ENCODE assay signal across 14 mouse cellular contexts in the genomic region with DNA sequence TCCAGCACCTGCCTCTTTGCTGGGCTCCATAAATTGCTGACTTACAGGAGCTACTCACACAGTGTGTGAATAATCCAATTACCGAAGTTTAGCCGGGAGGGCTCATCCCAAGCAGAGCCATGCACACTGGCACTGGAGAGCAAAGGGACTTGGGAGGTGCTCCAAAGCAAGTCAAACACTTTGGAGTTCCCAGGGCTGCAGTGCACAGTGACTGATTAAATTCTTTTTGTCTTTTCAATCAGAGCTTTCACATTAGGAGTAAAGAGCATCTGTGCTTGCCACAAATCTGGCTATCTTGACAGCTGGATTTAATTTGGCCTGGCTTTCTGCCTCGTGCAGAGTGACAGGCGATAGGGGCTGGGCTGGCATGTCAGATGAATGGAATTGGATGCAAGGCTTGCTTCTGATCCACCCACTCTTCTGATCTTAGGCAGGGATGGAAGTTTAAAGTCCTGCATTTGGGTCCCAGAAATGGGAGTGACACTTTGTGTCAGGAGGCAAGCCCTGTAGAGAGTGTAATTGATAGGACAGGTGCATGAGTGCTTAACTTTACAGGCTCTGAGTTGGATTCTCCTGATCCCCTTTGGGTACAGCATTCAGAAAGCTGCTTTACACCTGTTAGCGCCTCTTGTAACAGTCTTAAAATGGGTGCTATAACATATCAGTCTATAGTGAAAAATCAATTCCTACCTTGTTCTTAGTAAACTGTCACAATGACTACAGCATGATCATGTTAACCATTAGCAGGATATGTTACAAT.
DNase-seq lines count a peak whose midpoint lies in the region; ATAC-seq lines count a peak whose summit lies in the region.
"Had no signal": no experiment of that assay in that cellular context is flagged by ENCODE, and none has a peak within 500 bp of the region (broad histone marks: within the 10 kb centered on the region; RNA-seq: fewer than 3 reads in every experiment).

No protein-coding gene starts in this region.

- H3K4me2 ChIP-seq in hindbrain, embryonic 12.5 days (replicated peaks): no peak overlapping the region
- H3K4me2 ChIP-seq in embryonic facial prominence, embryonic 13.5 days: peak overlapping the region; percentile 16
- no peak overlapping the region for H3K4me2 ChIP-seq in limb, embryonic 11.5 days (ENCODE audit: low read depth, severe bottlenecking)
- H3K4me2 ChIP-seq in neural tube, embryonic 13.5 days: no peak overlapping the region
- H3K4me2 ChIP-seq: embryonic facial prominence, embryonic 15.5 days; heart, embryonic 13.5 days; stomach, embryonic 15.5 days had no signal

- DNase-seq in hindbrain, embryonic 10.5 days (ENCODE audit: low spot score): peak; percentile 15
- peak; percentile 30 for DNase-seq in limb, embryonic 11.5 days (ENCODE audit: low spot score)
- DNase-seq in heart, postnatal 25 days (ENCODE audit: low spot score): no peak
- no peak for DNase-seq in urinary bladder, postnatal 10 days (ENCODE audit: low spot score)
- DNase-seq: kidney, postnatal 14 days had no signal

- 0 out of 2 replicates have a peak, but pooled peaks cover 5% of the 10 kb centered on the region for H3K4me1 ChIP-seq in hindbrain, embryonic 10.5 days (replicated peaks)
- H3K4me1 ChIP-seq in hindbrain, embryonic 12.5 days: no peaks in the 10 kb centered on the region
- H3K4me1 ChIP-seq in embryonic facial prominence, embryonic 13.5 days: peaks cover 7% of the 10 kb centered on the region
- no peaks in the 10 kb centered on the region for H3K4me1 ChIP-seq in limb, embryonic 11.5 days (ENCODE audit: control insufficient read depth, insufficient read depth, low read length)
- peaks cover 6% of the 10 kb centered on the region; the same call in 1 of the 2 replicates for H3K4me1 ChIP-seq in neural tube, embryonic 13.5 days (replicated peaks)
- H3K4me1 ChIP-seq: embryonic facial prominence, embryonic 15.5 days; heart, embryonic 13.5 days; stomach, embryonic 15.5 days had no signal

- H3K27me3 ChIP-seq in hindbrain, embryonic 10.5 days (ENCODE audit: insufficient read depth, poor library complexity, severe bottlenecking): no peaks in the 10 kb centered on the region
- no peaks in the 10 kb centered on the region for H3K27me3 ChIP-seq in hindbrain, embryonic 12.5 days
- no peaks in the 10 kb centered on the region for H3K27me3 ChIP-seq in embryonic facial prominence, embryonic 13.5 days
- no peaks in the 10 kb centered on the region for H3K27me3 ChIP-seq in limb, embryonic 11.5 days (ENCODE audit: control insufficient read depth, insufficient read depth, low read length)
- no peaks in the 10 kb centered on the region for H3K27me3 ChIP-seq in neural tube, embryonic 13.5 days
- H3K27me3 ChIP-seq: embryonic facial prominence, embryonic 15.5 days; heart, embryonic 13.5 days; Patski; stomach, embryonic 15.5 days had no signal

- H3K9ac ChIP-seq in hindbrain, embryonic 12.5 days: no peak overlapping the region
- H3K9ac ChIP-seq in embryonic facial prominence, embryonic 13.5 days: no peak overlapping the region
- no peak overlapping the region for H3K9ac ChIP-seq in limb, embryonic 11.5 days (ENCODE audit: low read length)
- H3K9ac ChIP-seq in neural tube, embryonic 13.5 days: no peak overlapping the region
- H3K9ac ChIP-seq: embryonic facial prominence, embryonic 15.5 days; heart, embryonic 13.5 days; stomach, embryonic 15.5 days had no signal

- 53% methylated on average over 5 of the region's 5 CpGs for WGBS in hindbrain, embryonic 10.5 days
- WGBS in hindbrain, embryonic 12.5 days: 49% methylated on average over 5 of the region's 5 CpGs
- WGBS in embryonic facial prominence, embryonic 13.5 days: 26% methylated on average over 5 of the region's 5 CpGs
- WGBS in limb, embryonic 11.5 days: 35% methylated on average over 5 of the region's 5 CpGs
- 50% methylated on average over 5 of the region's 5 CpGs for WGBS in neural tube, embryonic 13.5 days

- H3K36me3 ChIP-seq in hindbrain, embryonic 10.5 days: no peaks in the 10 kb centered on the region
- no peaks in the 10 kb centered on the region for H3K36me3 ChIP-seq in hindbrain, embryonic 12.5 days
- no peaks in the 10 kb centered on the region for H3K36me3 ChIP-seq in embryonic facial prominence, embryonic 13.5 days
- H3K36me3 ChIP-seq in limb, embryonic 11.5 days (ENCODE audit: control insufficient read depth, insufficient read depth, low read length): no peaks in the 10 kb centered on the region
- no peaks in the 10 kb centered on the region for H3K36me3 ChIP-seq in neural tube, embryonic 13.5 days
- H3K36me3 ChIP-seq: embryonic facial prominence, embryonic 15.5 days; heart, embryonic 13.5 days; stomach, embryonic 15.5 days had no signal

- no peak overlapping the region for H3K4me3 ChIP-seq in hindbrain, embryonic 10.5 days
- H3K4me3 ChIP-seq in hindbrain, embryonic 12.5 days: no peak overlapping the region
- no peak overlapping the region for H3K4me3 ChIP-seq in embryonic facial prominence, embryonic 13.5 days
- no peak overlapping the region for H3K4me3 ChIP-seq in limb, embryonic 11.5 days (ENCODE audit: low read depth, low read length)
- H3K4me3 ChIP-seq in neural tube, embryonic 13.5 days: no peak overlapping the region
- H3K4me3 ChIP-seq: embryonic facial prominence, embryonic 15.5 days; heart, embryonic 13.5 days; stomach, embryonic 15.5 days had no signal

- H3K27ac ChIP-seq in hindbrain, embryonic 10.5 days: no peak overlapping the region
- H3K27ac ChIP-seq in hindbrain, embryonic 12.5 days: no peak overlapping the region
- H3K27ac ChIP-seq in embryonic facial prominence, embryonic 13.5 days: no peak overlapping the region
- no peak overlapping the region for H3K27ac ChIP-seq in limb, embryonic 11.5 days (replicated peaks; ENCODE audit: low read depth, low read length)
- H3K27ac ChIP-seq in neural tube, embryonic 13.5 days (replicated peaks): no peak overlapping the region
- H3K27ac ChIP-seq: embryonic facial prominence, embryonic 15.5 days; heart, embryonic 13.5 days; stomach, embryonic 15.5 days had no signal

- intact Hi-C loops in heart, postnatal 25 days (cut with DNase I): no loop called here

- no peak for ATAC-seq in hindbrain, embryonic 12.5 days (ENCODE audit: low FRiP score)
- peak; percentile 43; the same call in 1 of the 2 replicates for ATAC-seq in embryonic facial prominence, embryonic 13.5 days (ENCODE audit: insufficient number of reproducible peaks, insufficient read depth, low FRiP score, low TSS enrichment, low read depth)
- ATAC-seq in limb, embryonic 11.5 days (ENCODE audit: insufficient number of reproducible peaks, low FRiP score, low TSS enrichment, low read depth): peak; percentile 68; the same call in 1 of the 2 replicates
- peak; percentile 78 for ATAC-seq in neural tube, embryonic 13.5 days (ENCODE audit: low read depth)
- no peak for ATAC-seq in megakaryocyte-erythroid progenitor cell, adult 5-6 weeks (replicated peaks; ENCODE audit: low FRiP score, low TSS enrichment, poor library complexity, severe bottlenecking)
- ATAC-seq: lung, postnatal 0 days; Patski had no signal

- no peaks in the 10 kb centered on the region for H3K9me3 ChIP-seq in hindbrain, embryonic 10.5 days
- H3K9me3 ChIP-seq in hindbrain, embryonic 12.5 days (replicated peaks): no peaks in the 10 kb centered on the region
- no peaks in the 10 kb centered on the region for H3K9me3 ChIP-seq in embryonic facial prominence, embryonic 13.5 days
- H3K9me3 ChIP-seq in limb, embryonic 11.5 days (ENCODE audit: control insufficient read depth, low read length): no peaks in the 10 kb centered on the region
- H3K9me3 ChIP-seq in neural tube, embryonic 13.5 days: no peaks in the 10 kb centered on the region
- H3K9me3 ChIP-seq: embryonic facial prominence, embryonic 15.5 days; heart, embryonic 13.5 days; stomach, embryonic 15.5 days had no signal

Comparison
In these comparisons a context has a peak if more than half of its experiments do, and no peak if none do; other contexts are left out.
1. DNase-seq: peak in hindbrain, embryonic 10.5 days (single experiment) and limb, embryonic 11.5 days (single experiment); none in heart, postnatal 25 days (single experiment) and urinary bladder, postnatal 10 days (single experiment).
2. ATAC-seq: peak in embryonic facial prominence, embryonic 13.5 days (single experiment), limb, embryonic 11.5 days (single experiment) and neural tube, embryonic 13.5 days (single experiment); none in hindbrain, embryonic 12.5 days (single experiment) and megakaryocyte-erythroid progenitor cell, adult 5-6 weeks (single experiment).